Mouse (Mus musculus): ENCODE measurements around the gene Map2k2. TPM values are rescaled to one million over a fixed set of nuclear protein-coding genes. Genes with fewer than 3 reads are reported as not detected.
A peak's percentile ranks its signal among the peaks of the same experiment; 100 is the strongest.
"Not testable (repeated sequence)": the region's sequence is repeated elsewhere in the genome, so short reads cannot be mapped to it uniquely, and the experiment has no call there.

Map2k2 gene
- total RNA-seq (2021): 100 to 1,000 TPM; 148 to 187 TPM
- long read RNA-seq, experiment 1, transcript Map2k2-207 (11 exons, 2,405 nt): minor isoform, 48 of 238 reads
- long read RNA-seq, experiment 1, transcript Map2k2-202 (11 exons, 1,556 nt): major isoform, 152 of 238 reads
- long read RNA-seq, experiment 1, partial matches to known transcripts: 10 of 238 reads
- long read RNA-seq, experiment 1, other reads (novel, unspliced or antisense): 28 of 238 reads
- long read RNA-seq, experiment 2, transcript Map2k2-202 (11 exons, 1,556 nt): major isoform, 190 of 308 reads
- long read RNA-seq, experiment 2, transcript Map2k2-207 (11 exons, 2,405 nt): minor isoform, 88 of 308 reads
- long read RNA-seq, experiment 2, partial matches to known transcripts: 14 of 308 reads
- long read RNA-seq, experiment 2, other reads (novel, unspliced or antisense): 16 of 308 reads

DNA sequence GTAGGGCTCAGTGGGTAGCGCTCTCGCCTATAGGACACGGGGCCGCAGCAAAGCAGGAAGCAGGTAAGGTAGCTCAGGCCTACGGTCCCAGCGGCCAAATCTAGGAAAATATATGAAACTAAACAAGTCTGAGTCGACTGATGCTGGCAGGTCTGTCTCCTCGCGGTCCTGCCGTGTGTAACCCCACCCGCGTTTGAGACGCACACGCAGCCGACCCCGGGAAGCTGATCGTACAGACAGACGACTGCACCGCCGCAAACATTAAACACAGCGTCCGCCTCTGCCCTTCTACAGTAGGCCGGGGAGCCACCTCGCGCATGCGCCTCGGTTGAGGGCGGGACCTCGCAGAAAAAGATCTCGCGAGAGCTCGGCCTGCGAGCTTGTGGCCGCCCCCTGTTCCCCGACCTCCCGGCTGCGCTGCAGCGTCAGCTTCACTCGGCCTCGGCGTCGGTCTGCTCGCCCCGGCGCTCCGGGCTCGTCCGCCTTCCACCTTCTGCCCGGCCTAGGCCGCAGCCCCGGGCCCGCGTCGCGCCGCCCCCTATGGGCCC is at the start of gene Map2k2:
Map2k2 (plus strand) TSS at position 351 of the 548 bp plus-strand sequence.
- intact Hi-C loops (cut with DNase I): no loop called here
- no peak for TF ChIP-seq CTCF (IDR thresholded peaks at IDR 0.05)
- peak; percentile 99 for DNase-seq
- H3K27ac ChIP-seq: peak within 1 kb of the TSS; percentile 98
- peak within 1 kb of the TSS; percentile 100 for H3K4me3 ChIP-seq

DNA sequence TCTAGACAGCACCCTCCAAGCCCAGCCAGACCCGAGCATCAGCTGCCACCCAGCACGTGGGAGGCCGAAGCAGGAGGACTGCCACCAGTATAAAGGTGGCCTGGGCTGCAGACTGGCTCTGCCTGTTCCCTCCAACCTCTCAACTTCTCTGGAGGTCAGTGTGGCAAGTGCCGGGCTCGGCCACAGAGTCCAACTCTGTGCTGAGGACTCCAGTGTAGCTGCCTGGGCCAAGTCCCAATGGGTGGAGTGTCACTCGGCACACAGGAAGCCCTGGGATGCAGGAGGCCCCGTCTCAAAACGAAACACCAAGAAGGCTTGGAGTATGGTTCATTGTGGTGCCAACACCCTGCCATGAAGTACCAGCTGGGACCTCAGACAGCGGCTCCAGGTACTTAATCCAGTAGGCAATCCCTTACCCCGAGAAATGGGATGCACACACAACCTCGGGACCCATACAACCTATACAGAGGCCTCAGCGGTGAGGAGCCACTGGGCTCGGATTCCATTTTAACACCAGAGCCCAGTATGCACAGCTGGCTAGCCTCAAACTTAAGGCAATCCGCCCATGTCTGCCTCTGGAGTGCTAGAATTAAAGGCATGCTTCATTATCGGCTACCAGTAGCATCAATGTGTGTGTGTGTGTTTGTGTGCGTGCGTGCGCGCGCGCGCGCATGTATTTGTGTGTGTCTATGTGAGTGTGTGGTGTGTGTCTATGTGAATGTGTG is 48.1 kb upstream of the Map2k2 start:
- intact Hi-C loops (cut with DNase I): no loop called here
- DNase-seq: no peak
- TF ChIP-seq CTCF (IDR thresholded peaks at IDR 0.05): no peak
- Histone ChIP-seq H3K4me3 (0 out of 2 replicates have a peak overlapping the region, but pooled peaks have one; percentile 9), H3K27ac (peak overlapping the region; percentile 46)

DNA sequence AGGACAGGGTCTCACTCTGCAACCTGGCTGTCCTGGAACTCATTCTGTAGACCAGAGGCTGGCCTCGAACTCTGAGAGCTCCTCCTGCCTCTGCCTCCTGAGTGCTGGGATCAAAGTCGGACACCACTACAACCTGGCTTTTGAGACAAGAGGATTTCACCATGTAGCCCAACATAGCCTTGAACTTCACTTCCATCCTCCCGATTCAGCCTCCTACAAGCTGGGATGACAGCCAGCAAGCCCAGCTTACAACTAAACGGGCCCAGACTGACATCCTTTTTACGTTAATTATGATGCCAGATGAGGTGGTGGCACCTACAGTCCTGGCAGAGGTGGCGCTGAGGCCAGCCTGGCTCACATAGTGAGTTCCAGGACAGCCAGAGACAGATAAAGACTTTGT is 46.8 kb upstream of the Map2k2 start:
- intact Hi-C loops (cut with DNase I): no loop called here
- H3K4me3 ChIP-seq: peak overlapping the region; percentile 85
- TF ChIP-seq CTCF (IDR thresholded peaks at IDR 0.05): no peak
- DNase-seq: no peak
- peak overlapping the region; percentile 96 for H3K27ac ChIP-seq

DNA sequence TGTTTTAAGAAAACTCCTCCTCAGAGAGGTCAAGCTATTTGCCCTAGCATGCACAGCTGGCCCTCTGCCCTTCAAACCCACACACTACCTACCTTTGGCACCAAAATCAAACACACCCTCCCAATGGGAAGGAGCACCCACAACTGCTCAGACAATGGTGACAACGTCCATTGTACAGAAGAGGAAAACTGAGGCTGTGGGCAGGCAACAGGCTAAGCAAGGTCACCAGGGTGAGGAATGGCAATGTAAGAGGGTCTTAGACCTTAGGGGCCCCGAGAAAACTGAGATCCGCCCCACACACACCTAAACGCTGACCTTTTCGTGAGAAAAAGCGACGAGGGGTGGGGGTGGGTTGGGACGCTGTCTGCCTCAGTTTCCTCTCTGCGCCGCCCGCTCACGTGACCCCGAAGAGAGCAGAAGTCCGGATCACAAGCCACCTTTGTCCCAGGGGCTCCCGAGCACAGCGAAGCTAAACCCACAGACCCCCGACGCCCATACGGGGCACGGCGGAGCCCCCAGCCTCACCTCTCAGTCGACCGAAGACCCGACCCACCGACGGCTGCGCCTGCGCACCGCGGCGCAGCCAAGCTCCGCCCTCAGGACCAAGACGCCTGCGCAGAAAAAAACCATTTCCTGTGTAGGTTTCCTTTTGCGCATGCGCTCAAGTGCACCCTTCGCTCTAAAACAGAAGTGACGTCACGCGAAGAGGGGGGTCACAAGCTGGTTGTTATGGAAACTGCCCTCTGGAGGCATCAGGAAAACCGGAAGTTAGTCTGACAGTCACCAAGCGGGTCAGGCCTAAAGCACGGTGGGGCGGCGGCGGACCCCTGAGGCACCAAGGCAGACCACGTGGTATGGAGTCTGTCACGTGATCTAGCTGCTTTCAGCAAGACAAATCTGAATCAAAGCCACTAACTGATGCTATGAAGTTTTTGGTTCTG is 45.8 kb upstream of the Map2k2 start, which contains the start of gene Sgta:
Sgta (minus strand) TSS at position 579 of the 941 bp plus-strand sequence.
- TF ChIP-seq CTCF (IDR thresholded peaks at IDR 0.05): no peak
- intact Hi-C loops (cut with DNase I): no loop called here
- Histone ChIP-seq H3K4me3 (peak within 1 kb of the TSS; percentile 85), H3K27ac (peak within 1 kb of the TSS; percentile 96)
- peak; percentile 98 for DNase-seq

DNA sequence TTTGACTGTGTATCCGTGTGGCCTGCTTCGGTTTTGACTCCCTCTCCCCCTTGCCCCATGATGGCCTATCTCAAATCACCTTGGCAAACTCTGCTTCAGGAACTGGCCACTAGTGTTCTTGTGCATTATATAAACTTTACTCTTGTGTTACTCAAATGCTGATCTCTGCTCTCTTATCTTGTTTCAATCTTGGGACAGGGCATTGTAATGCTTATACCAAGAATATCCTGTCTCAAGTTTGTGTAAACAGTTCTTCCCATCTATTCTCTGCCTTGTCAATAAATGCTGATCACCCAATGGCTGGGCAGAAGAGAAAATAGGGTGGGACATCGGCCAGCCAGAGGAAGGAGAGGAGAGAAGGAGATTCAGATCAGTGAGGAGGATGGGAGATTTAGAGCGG is 43.0 kb upstream of the Map2k2 start:
- intact Hi-C loops (cut with DNase I): no loop called here
- H3K27ac ChIP-seq: no peak overlapping the region
- no peak for TF ChIP-seq CTCF (IDR thresholded peaks at IDR 0.05)
- no peak for DNase-seq
- H3K4me3 ChIP-seq: no peak overlapping the region

DNA sequence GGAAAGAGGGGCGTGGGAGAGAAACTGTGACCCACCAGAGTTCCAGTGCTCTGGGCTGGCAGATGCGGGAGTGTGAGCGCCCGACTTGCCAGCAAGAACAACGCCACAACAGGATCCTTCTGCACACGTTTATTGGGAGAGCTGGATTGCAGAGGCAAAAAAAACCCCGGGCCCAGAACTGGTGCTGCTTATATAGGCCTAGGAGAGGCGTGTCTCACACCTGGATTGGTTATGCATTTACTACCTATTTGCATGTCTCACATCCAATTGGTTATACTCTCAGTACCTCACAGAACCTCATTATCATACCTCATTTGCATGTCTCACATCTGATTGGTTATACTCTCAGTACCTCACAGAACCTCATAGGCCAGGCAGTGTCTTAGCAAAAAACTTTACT is 41.2 kb upstream of the Map2k2 start:
- H3K27ac ChIP-seq; DNase-seq; intact Hi-C loops (cut with DNase I); H3K4me3 ChIP-seq: not testable (repeated sequence)

DNA sequence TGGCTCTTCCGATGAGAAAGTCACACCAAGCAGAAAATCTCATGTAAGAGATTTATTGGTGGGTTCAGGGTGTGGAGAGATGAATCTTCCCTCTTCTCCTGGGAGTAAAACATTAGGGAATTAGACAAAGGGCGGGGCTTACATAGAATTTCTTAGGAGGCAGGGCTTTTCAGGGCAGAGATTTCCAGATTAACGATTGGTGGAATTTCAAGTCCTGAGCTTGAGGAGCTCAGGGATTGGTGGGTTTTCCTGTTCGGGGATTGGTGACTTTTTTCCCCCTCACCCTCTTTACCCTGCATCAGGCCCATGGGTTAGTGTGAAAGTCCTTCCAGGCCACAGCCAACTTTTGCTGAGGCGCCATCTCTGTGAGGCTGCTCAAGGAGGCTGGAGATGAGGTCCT is 37.0 kb upstream of the Map2k2 start:
- Histone ChIP-seq H3K4me3 (no peak overlapping the region), H3K27ac (no peak overlapping the region)
- no peak for TF ChIP-seq CTCF (IDR thresholded peaks at IDR 0.05)
- intact Hi-C loops (cut with DNase I): no loop called here
- DNase-seq: no peak

DNA sequence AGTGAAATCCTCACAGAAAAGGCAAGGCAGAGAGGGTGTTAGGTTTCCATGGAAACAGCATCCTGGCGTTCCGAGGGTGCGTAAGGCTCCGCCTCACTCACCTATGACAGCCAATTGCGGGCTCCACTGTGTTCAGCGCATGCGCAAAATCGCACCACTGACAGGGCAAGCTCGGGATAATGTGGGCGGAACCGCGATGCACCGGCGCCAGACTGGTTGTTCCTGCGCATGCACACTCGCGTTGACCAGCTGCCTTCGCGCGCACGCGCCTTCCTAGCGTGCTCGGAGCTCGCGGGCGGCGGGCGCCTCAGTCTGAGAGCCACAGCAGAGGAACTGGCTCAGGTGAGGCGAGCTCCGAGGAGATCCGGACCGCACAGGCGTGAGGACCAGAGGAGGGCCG is 35.9 kb upstream of the Map2k2 start, which contains the start of gene Thop1:
Thop1 (plus strand) TSS at position 200 of the 400 bp plus-strand sequence.
- intact Hi-C loops (cut with DNase I): no loop called here
- Histone ChIP-seq H3K4me3 (peak within 1 kb of the TSS; percentile 94), H3K27ac (peak within 1 kb of the TSS; percentile 93)
- no peak for TF ChIP-seq CTCF (IDR thresholded peaks at IDR 0.05)
- peak; percentile 99 for DNase-seq

DNA sequence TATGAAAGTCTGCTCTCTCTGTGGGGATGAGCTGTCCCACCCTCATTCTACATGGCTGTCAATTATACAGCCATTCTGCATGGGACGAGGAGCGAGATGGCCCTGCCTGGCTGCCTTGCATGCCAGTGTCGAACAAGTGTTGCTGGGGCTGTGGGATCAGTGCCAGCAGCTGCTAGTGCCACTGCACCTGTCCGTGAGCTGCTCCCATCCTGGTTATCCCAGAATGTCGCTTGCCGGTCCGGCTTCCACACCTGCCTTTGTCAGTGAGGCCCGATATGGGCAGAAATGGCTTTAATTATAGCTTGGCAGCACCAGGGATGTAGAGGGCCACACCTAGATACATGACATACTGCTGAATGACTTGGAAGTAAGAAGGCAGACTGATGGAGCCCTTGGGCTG is 33.4 kb upstream of the Map2k2 start:
- intact Hi-C loops (cut with DNase I): no loop called here
- no peak for DNase-seq
- Histone ChIP-seq H3K4me3 (no peak overlapping the region), H3K27ac (no peak overlapping the region)
- TF ChIP-seq CTCF (IDR thresholded peaks at IDR 0.05): no peak

DNA sequence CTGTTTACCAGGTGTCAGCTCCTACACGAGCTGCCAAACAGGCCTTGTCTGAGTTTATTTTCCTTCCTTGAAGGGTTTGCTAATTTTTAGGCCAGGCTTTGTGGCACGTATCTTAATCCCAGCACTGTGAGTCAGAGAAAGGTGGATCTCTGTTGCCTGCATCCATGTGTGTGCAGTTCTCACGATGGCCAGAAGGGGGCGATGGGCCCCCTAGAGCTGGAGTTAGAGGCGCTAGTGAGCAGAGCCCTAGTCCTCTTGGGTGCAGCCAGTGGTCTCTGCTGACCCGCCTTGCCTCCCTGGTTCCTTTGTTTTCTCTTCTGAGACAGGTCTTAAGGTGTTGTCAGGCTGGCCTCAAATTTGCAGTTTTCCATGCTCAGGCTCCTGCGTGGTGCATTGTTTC is 32.3 kb upstream of the Map2k2 start:
- no peak for DNase-seq
- H3K27ac ChIP-seq: peak overlapping the region; percentile 59
- intact Hi-C loops (cut with DNase I): no loop called here
- no peak overlapping the region for H3K4me3 ChIP-seq
- TF ChIP-seq CTCF (IDR thresholded peaks at IDR 0.05): peak; percentile 60

DNA sequence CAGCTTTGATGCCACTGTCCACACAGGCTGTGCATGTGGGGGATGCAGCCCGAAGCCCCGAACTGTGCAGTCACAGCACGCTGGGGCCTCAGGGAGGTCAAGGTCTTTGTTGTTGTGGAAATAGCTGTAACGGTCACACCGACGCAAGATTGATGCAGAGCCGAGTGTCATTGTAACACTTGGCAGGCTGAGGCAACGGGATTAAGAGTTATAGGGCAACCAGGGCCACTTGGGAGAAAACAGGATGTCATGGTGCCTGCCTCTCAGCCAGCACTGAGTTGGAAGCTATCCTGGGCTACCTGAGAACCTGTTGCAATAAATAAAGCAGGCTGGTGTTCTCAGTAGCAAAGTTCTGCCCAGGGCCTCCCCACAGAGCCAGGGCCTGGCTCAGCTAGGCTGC is 30.0 kb upstream of the Map2k2 start:
- no peak for TF ChIP-seq CTCF (IDR thresholded peaks at IDR 0.05)
- Histone ChIP-seq H3K4me3 (no peak overlapping the region), H3K27ac (peak overlapping the region; percentile 85)
- DNase-seq: peak; percentile 67
- intact Hi-C loops (cut with DNase I): no loop called here

DNA sequence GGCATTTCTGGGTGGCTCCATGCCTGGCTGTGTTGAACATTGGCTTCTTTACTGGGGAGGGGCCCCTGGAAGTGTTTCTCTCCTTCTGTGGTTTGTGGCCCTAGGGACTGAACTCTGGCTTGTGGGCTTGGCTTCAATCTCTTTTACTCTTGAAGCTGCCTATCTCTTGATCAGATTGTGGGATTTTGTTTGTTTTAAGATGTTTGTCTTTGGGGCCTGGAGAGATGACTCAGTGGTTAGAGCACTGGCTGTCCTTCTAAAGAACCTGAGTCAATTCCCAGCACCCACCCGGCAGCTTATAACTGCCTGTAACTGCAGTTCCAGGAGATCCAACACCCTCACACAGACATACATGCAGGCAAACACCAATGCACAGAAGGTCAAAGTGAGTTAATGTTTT is 29.4 kb upstream of the Map2k2 start:
- intact Hi-C loops (cut with DNase I): no loop called here
- DNase-seq: no peak
- no peak for TF ChIP-seq CTCF (IDR thresholded peaks at IDR 0.05)
- no peak overlapping the region for H3K4me3 ChIP-seq
- peak overlapping the region; percentile 85 for H3K27ac ChIP-seq

All from gastrocnemius, adult 2 months (tissue).